Mouse (Mus musculus): ENCODE measurements at regions not wholly inside any gene's neighbourhood (a gene's known extent, or its start where the extent isn't known, plus 50 kb on each side); places are given as distances from the start of the nearest gene placed in this dataset.
A peak's percentile ranks its signal among the peaks of the same experiment; 100 is the strongest.

- no peak overlapping the region for H3K4me3 ChIP-seq (ENCODE audit: insufficient read depth in 1 of 2, low read depth in 1 of 2, low read length in 2 of 2, poor library complexity in 1 of 2, severe bottlenecking in 1 of 2)
- in situ Hi-C loops (cut with MboI; ENCODE audit: low sequenced_read_pairs in 2 of 2, unreplicated experiment in 2 of 2), result no loop called here
- H3K4me1 ChIP-seq (ENCODE audit: control insufficient read depth in 2 of 2, insufficient read depth in 2 of 2, low read length in 2 of 2, poor library complexity in 1 of 2), result no peaks in the 10 kb centered on the region
- H3K27ac ChIP-seq (ENCODE audit: insufficient read depth, low read depth, low read length, poor library complexity, severe bottlenecking), result no peak overlapping the region
- TF ChIP-seq MAFK (IDR thresholded peaks at IDR 0.05; ENCODE audit: insufficient read depth, low read depth, low read length), result no peak
- no peak for TF ChIP-seq CHD2 (IDR thresholded peaks at IDR 0.05; ENCODE audit: low read depth, low read length)
- TF ChIP-seq HCFC1 (IDR thresholded peaks at IDR 0.05; ENCODE audit: borderline replicate concordance, insufficient read depth, low read length), result no peak
- no peak for TF ChIP-seq ZNF384 (IDR thresholded peaks at IDR 0.05; ENCODE audit: low read depth, low read length)
- no peak for TF ChIP-seq ZC3H11A (IDR thresholded peaks at IDR 0.05; ENCODE audit: borderline replicate concordance, low read depth, low read length)
- DNase-seq (ENCODE audit: low read depth, low spot score), result no peak
- no peaks in the 10 kb centered on the region for H3K36me3 ChIP-seq (ENCODE audit: control insufficient read depth, insufficient read depth, low read length, poor library complexity, severe bottlenecking)
- H3K9me3 ChIP-seq (ENCODE audit: control insufficient read depth, insufficient read depth, low read depth, low read length), result no peaks in the 10 kb centered on the region
- H3K9ac ChIP-seq (ENCODE audit: insufficient read depth, low read depth, low read length, poor library complexity, severe bottlenecking), result no peak overlapping the region
Observed at GRCm38 (mm10) chr11:39619356-39619755, 1075.6 kb downstream of the Mat2b start.

DNA sequence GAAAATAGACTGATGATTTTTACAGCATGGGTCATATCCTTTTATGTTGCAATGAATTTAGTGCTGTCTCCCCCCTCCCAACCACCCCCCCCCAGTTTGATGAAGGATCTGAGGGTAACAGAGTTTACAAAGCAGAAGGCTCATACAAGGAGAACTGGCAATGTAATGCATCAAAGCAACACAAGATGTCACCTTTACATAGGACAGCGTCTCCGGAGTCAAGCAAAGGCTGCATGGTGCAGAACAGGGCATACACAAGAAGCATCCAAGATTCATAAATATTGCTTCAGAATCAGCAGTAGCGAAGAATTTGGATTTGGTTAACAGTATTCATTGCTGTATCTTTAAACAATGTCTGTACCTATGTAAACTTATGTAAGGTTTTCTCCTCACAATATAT is 1079.2 kb downstream of the Mat2b start:
- Histone ChIP-seq H3K4me1 (ENCODE audit: control insufficient read depth in 2 of 2, insufficient read depth in 2 of 2, low read length in 2 of 2, poor library complexity in 1 of 2) (no peaks in the 10 kb centered on the region), H3K36me3 (ENCODE audit: control insufficient read depth, insufficient read depth, low read length, poor library complexity, severe bottlenecking) (no peaks in the 10 kb centered on the region), H3K9ac (ENCODE audit: insufficient read depth, low read depth, low read length, poor library complexity, severe bottlenecking) (no peak overlapping the region), H3K9me3 (ENCODE audit: control insufficient read depth, insufficient read depth, low read depth, low read length) (no peaks in the 10 kb centered on the region), H3K27ac (ENCODE audit: insufficient read depth, low read depth, low read length, poor library complexity, severe bottlenecking) (no peak overlapping the region), H3K4me3 (ENCODE audit: insufficient read depth in 1 of 2, low read depth in 1 of 2, low read length in 2 of 2, poor library complexity in 1 of 2, severe bottlenecking in 1 of 2) (no peak overlapping the region)
- TF ChIP-seq ZNF384 (IDR thresholded peaks at IDR 0.05; ENCODE audit: low read depth, low read length) (no peak), HCFC1 (IDR thresholded peaks at IDR 0.05; ENCODE audit: borderline replicate concordance, insufficient read depth, low read length) (no peak), MAFK (IDR thresholded peaks at IDR 0.05; ENCODE audit: insufficient read depth, low read depth, low read length) (no peak), ZC3H11A (IDR thresholded peaks at IDR 0.05; ENCODE audit: borderline replicate concordance, low read depth, low read length) (no peak), CHD2 (IDR thresholded peaks at IDR 0.05; ENCODE audit: low read depth, low read length) (no peak)
- in situ Hi-C loops (cut with MboI; ENCODE audit: low sequenced_read_pairs in 2 of 2, unreplicated experiment in 2 of 2), result no loop called here
- DNase-seq (ENCODE audit: low read depth, low spot score), result no peak

- no peak overlapping the region for H3K4me3 ChIP-seq (ENCODE audit: insufficient read depth in 1 of 2, low read depth in 1 of 2, low read length in 2 of 2, poor library complexity in 1 of 2, severe bottlenecking in 1 of 2)
- no peaks in the 10 kb centered on the region for H3K36me3 ChIP-seq (ENCODE audit: control insufficient read depth, insufficient read depth, low read length, poor library complexity, severe bottlenecking)
- in situ Hi-C loops (cut with MboI; ENCODE audit: low sequenced_read_pairs in 2 of 2, unreplicated experiment in 2 of 2), result loop anchor here in 1 of 2 experiments (25.0 kb wide), 1 partner anchor 541 kb away; no protein-coding TSS in a partner anchor
- H3K9me3 ChIP-seq (ENCODE audit: control insufficient read depth, insufficient read depth, low read depth, low read length), result no peaks in the 10 kb centered on the region
- peak; percentile 29 for DNase-seq (ENCODE audit: low read depth, low spot score)
- H3K9ac ChIP-seq (ENCODE audit: insufficient read depth, low read depth, low read length, poor library complexity, severe bottlenecking), result no peak overlapping the region
- H3K27ac ChIP-seq (ENCODE audit: insufficient read depth, low read depth, low read length, poor library complexity, severe bottlenecking), result no peak overlapping the region
- TF ChIP-seq HCFC1 (IDR thresholded peaks at IDR 0.05; ENCODE audit: borderline replicate concordance, insufficient read depth, low read length) (no peak), MAFK (IDR thresholded peaks at IDR 0.05; ENCODE audit: insufficient read depth, low read depth, low read length) (no peak), ZC3H11A (IDR thresholded peaks at IDR 0.05; ENCODE audit: borderline replicate concordance, low read depth, low read length) (no peak), ZNF384 (IDR thresholded peaks at IDR 0.05; ENCODE audit: low read depth, low read length) (no peak), CHD2 (IDR thresholded peaks at IDR 0.05; ENCODE audit: low read depth, low read length) (no peak)
- 0 out of 4 replicates have a peak, but pooled peaks cover 0 to 2% of the 10 kb centered on the region in 2 experiments for H3K4me1 ChIP-seq (ENCODE audit: control insufficient read depth in 2 of 2, insufficient read depth in 2 of 2, low read length in 2 of 2, poor library complexity in 1 of 2)
Observed at GRCm38 (mm10) chr11:39596479-39596878, 1098.5 kb downstream of the Mat2b start.

GRCm38 (mm10) chr11:39588641-39589385 is 1106.2 kb downstream of the Mat2b start:
- Histone ChIP-seq H3K4me1 (ENCODE audit: control insufficient read depth in 2 of 2, insufficient read depth in 2 of 2, low read length in 2 of 2, poor library complexity in 1 of 2) (no peaks in the 10 kb centered on the region), H3K9me3 (ENCODE audit: control insufficient read depth, insufficient read depth, low read depth, low read length) (no peaks in the 10 kb centered on the region), H3K27ac (ENCODE audit: insufficient read depth, low read depth, low read length, poor library complexity, severe bottlenecking) (no peak overlapping the region), H3K9ac (ENCODE audit: insufficient read depth, low read depth, low read length, poor library complexity, severe bottlenecking) (no peak overlapping the region), H3K4me3 (ENCODE audit: insufficient read depth in 1 of 2, low read depth in 1 of 2, low read length in 2 of 2, poor library complexity in 1 of 2, severe bottlenecking in 1 of 2) (no peak overlapping the region), H3K36me3 (ENCODE audit: control insufficient read depth, insufficient read depth, low read length, poor library complexity, severe bottlenecking) (no peaks in the 10 kb centered on the region)
- peak; percentile 30 for DNase-seq (ENCODE audit: low read depth, low spot score)
- TF ChIP-seq ZC3H11A (IDR thresholded peaks at IDR 0.05; ENCODE audit: borderline replicate concordance, low read depth, low read length) (peak; percentile 93), MAFK (IDR thresholded peaks at IDR 0.05; ENCODE audit: insufficient read depth, low read depth, low read length) (no peak)
- in situ Hi-C loops (cut with MboI; ENCODE audit: low sequenced_read_pairs in 2 of 2, unreplicated experiment in 2 of 2), result loop anchor here (10.0 to 25.0 kb wide), 3 partner anchors 548 to 1006 kb away; no protein-coding TSS in a partner anchor

All from ES-E14 (cell line).